In genomic region chrX:52441798-52442197, GRCm38 (mm10) we compare ENCODE assay signal across 12 mouse cellular contexts.
DNase-seq lines count a peak whose midpoint lies in the region; ATAC-seq and TF ChIP-seq lines count a peak whose summit lies in the region.
"Had no signal": no experiment of that assay in that cellular context is flagged by ENCODE, and none has a peak within 500 bp of the region (broad histone marks: within the 10 kb centered on the region; RNA-seq: fewer than 3 reads in every experiment).

No protein-coding gene starts in this region.

- ATAC-seq in intestine, postnatal 0 days: no peak
- no peak for ATAC-seq in intestine, embryonic 15.5 days
- no peak for ATAC-seq in midbrain, postnatal 0 days (ENCODE audit: low FRiP score)
- 0 out of 2 replicates have a peak, but pooled peaks have one; percentile 31 for ATAC-seq in megakaryocyte progenitor cell, adult 5-6 weeks (replicated peaks; ENCODE audit: poor library complexity)
- ATAC-seq: activated CD4-positive, CD25-positive, alpha-beta regulatory T cell, adult 4 months had no signal

- H3K9ac ChIP-seq in intestine, postnatal 0 days (ENCODE audit: low read depth, low read length): no peak overlapping the region
- no peak overlapping the region for H3K9ac ChIP-seq in intestine, embryonic 15.5 days
- no peak overlapping the region for H3K9ac ChIP-seq in midbrain, postnatal 0 days (replicated peaks; ENCODE audit: low read length, poor library complexity, severe bottlenecking)
- H3K9ac ChIP-seq: liver, embryonic 15.5 days had no signal

- no peaks in the 10 kb centered on the region for H3K36me3 ChIP-seq in intestine, postnatal 0 days (ENCODE audit: control insufficient read depth, insufficient read depth)
- H3K36me3 ChIP-seq in intestine, embryonic 15.5 days: no peaks in the 10 kb centered on the region
- H3K36me3 ChIP-seq in midbrain, postnatal 0 days (ENCODE audit: insufficient read depth, low read length): no peaks in the 10 kb centered on the region
- H3K36me3 ChIP-seq in midbrain, embryonic 10.5 days: no peaks in the 10 kb centered on the region
- H3K36me3 ChIP-seq: liver, embryonic 15.5 days had no signal

- DNase-seq in midbrain, postnatal 0 days (ENCODE audit: low spot score): no peak
- DNase-seq in midbrain, embryonic 10.5 days (ENCODE audit: low spot score): no peak
- DNase-seq in ZHBTc4 (ENCODE audit: low read depth, low spot score): peak; percentile 64
- no peak for DNase-seq in ovary, adult 18-20 months (ENCODE audit: low spot score)
- DNase-seq: cerebellum, postnatal 36 days; heart, postnatal 10 days; layer of hippocampus, adult 9-11 months had no signal

- no peak overlapping the region for H3K27ac ChIP-seq in intestine, postnatal 0 days (ENCODE audit: low read depth, low read length)
- no peak overlapping the region for H3K27ac ChIP-seq in intestine, embryonic 15.5 days
- no peak overlapping the region for H3K27ac ChIP-seq in midbrain, postnatal 0 days (ENCODE audit: low read depth, low read length)
- no peak overlapping the region for H3K27ac ChIP-seq in midbrain, embryonic 10.5 days (replicated peaks)
- H3K27ac ChIP-seq: liver, embryonic 15.5 days had no signal

- H3K4me3 ChIP-seq in intestine, postnatal 0 days (ENCODE audit: low read depth, low read length): no peak overlapping the region
- no peak overlapping the region for H3K4me3 ChIP-seq in intestine, embryonic 15.5 days (replicated peaks)
- no peak overlapping the region for H3K4me3 ChIP-seq in midbrain, postnatal 0 days (ENCODE audit: low read depth, low read length)
- no peak overlapping the region for H3K4me3 ChIP-seq in midbrain, embryonic 10.5 days
- H3K4me3 ChIP-seq: liver, embryonic 15.5 days had no signal

- no peak overlapping the region for H3K4me2 ChIP-seq in intestine, postnatal 0 days (replicated peaks; ENCODE audit: low read depth)
- H3K4me2 ChIP-seq in intestine, embryonic 15.5 days (replicated peaks): no peak overlapping the region
- H3K4me2 ChIP-seq in midbrain, postnatal 0 days (ENCODE audit: low read depth, low read length, poor library complexity, severe bottlenecking): no peak overlapping the region
- H3K4me2 ChIP-seq: liver, embryonic 15.5 days had no signal

- H3K27me3 ChIP-seq in intestine, postnatal 0 days (replicated peaks; ENCODE audit: control insufficient read depth, insufficient read depth, low read length): no peaks in the 10 kb centered on the region
- no peaks in the 10 kb centered on the region for H3K27me3 ChIP-seq in intestine, embryonic 15.5 days (replicated peaks)
- H3K27me3 ChIP-seq in midbrain, postnatal 0 days (ENCODE audit: insufficient read depth, low read length): no peaks in the 10 kb centered on the region
- H3K27me3 ChIP-seq in midbrain, embryonic 10.5 days (ENCODE audit: low read depth, poor library complexity, severe bottlenecking): peaks cover 5% of the 10 kb centered on the region; the same call in 1 of the 2 replicates
- H3K27me3 ChIP-seq: liver, embryonic 15.5 days had no signal

- TF ChIP-seq CTCF in intestine, postnatal 0 days (IDR thresholded peaks at IDR 0.05; ENCODE audit: low read depth): peak; percentile 52
- TF ChIP-seq CTCF in midbrain, postnatal 0 days (IDR thresholded peaks at IDR 0.05): peak; percentile 26

- 63% methylated on average over 3 of the region's 3 CpGs for WGBS in intestine, postnatal 0 days
- WGBS in intestine, embryonic 15.5 days: 59% methylated on average over 3 of the region's 3 CpGs
- 43% methylated on average over 3 of the region's 3 CpGs for WGBS in midbrain, postnatal 0 days
- WGBS in midbrain, embryonic 10.5 days: 58% methylated on average over 3 of the region's 3 CpGs

- H3K9me3 ChIP-seq in intestine, postnatal 0 days (ENCODE audit: control insufficient read depth): no peaks in the 10 kb centered on the region
- H3K9me3 ChIP-seq in intestine, embryonic 15.5 days: no peaks in the 10 kb centered on the region
- no peaks in the 10 kb centered on the region for H3K9me3 ChIP-seq in midbrain, postnatal 0 days (ENCODE audit: low read length)
- H3K9me3 ChIP-seq in midbrain, embryonic 10.5 days (replicated peaks): no peaks in the 10 kb centered on the region
- H3K9me3 ChIP-seq: liver, embryonic 15.5 days had no signal

- no peaks in the 10 kb centered on the region for H3K4me1 ChIP-seq in intestine, postnatal 0 days (replicated peaks; ENCODE audit: control insufficient read depth, insufficient read depth, low read length)
- no peaks in the 10 kb centered on the region for H3K4me1 ChIP-seq in intestine, embryonic 15.5 days (replicated peaks)
- no peaks in the 10 kb centered on the region for H3K4me1 ChIP-seq in midbrain, postnatal 0 days (ENCODE audit: insufficient read depth, low read length)
- H3K4me1 ChIP-seq in midbrain, embryonic 10.5 days: no peaks in the 10 kb centered on the region
- H3K4me1 ChIP-seq: liver, embryonic 15.5 days had no signal
